Mouse (Mus musculus): ENCODE results near the gene Pawr.

The Pawr gene

DNA sequence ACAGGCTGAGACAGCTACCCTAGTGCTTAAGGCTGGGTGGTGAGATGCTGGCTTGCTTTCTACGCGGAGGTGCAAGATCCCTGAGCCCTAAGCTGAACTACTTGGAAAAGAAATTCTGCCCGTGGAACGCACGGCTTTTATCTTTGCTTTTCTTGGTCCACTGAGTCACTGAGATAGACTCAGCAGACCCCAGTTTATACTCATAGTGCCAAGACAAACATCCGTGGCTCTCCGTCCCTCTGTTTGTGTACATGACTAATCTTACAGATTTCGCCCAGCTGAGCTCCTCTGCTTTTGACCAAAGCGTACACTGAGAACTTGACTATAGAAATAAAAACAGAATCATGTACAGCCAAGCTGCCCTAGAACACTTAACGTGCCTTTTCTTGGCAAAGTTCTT, 113.7 kb downstream of the Pawr start:
- no peak for DNase-seq

DNA sequence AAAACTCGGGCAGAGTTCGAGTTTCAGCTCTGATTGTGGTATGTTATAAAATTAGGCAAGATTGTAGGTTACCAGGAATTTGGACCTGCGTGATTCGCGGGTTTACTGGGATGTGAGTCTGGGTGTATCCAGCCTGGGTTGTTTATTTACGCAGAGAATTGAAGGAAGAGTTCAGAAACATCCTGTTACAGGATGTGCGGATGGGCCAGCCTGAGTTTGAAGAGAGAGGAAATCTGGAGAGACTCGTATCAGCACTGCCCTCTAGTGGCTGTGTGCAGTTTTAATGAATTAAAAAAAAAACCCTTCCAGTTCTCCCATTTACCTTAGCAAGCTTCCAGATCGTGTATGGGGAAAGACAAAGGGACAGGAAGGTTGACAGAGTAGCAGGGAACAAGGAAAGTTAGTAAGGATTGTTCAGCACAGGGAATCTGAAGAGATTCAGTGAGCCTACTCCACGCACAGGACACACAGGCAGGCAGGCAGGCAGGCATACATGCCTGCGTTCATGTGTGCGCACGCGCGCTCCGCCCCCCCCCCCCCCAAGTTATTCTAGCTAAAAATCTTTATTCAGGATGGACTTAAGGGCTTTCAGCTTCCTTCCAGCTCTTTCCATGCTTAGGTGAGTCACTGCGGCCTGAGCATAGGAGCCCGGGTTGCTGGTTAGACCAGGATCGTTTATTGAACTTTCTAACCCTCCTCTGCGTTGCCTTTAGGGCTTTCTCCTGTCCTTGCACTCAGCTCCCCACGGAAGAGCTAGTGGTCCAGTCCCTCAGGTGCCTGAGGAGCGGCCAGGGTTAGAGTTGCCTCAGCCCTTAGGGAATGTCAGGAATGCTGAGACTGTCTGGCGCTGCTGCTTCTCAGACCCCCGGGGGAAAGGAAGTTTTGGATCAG, 114.4 kb downstream of the Pawr start:
- DNase-seq = peak; percentile 66

DNA sequence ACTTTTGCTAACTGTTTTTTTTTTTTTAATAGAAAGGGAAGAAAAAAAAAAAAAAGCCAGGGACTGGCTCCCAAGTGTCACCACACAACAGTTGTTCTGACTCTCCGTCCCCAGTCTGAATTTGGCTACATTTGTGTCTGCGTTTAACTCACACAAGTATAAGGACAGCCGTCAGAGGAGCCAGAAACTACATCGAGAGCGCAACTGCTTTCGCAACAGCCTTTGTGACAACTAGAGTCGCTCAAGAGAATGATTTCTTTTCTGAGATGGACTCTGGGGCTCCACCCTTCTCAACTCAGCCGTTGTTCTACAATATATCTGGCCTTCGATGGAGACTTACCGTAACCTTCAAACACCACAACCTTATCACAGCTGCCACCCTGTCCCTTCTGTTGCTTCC, 115.3 kb downstream of the Pawr start:
- DNase-seq = no peak

DNA sequence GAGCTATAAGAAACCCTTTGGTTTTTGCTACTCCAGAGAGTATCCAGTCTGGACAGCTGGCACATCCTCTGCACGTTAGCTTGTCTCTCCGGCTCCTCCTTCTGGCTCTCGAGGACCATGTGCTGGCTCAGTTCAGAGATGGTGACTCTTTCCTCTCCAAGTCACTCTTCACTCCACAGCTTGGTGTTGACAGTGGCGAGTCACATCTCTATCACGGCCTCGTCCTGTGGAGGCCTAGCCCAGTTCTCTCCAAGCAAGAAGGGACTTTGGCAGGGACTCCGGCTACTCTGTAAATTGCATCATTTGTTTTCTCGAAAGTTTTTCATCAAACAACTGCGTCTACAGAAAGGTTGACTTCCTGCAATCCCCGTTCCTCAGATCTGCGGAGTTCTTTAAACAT, 116.5 kb downstream of the Pawr start:
- DNase-seq = no peak

DNA sequence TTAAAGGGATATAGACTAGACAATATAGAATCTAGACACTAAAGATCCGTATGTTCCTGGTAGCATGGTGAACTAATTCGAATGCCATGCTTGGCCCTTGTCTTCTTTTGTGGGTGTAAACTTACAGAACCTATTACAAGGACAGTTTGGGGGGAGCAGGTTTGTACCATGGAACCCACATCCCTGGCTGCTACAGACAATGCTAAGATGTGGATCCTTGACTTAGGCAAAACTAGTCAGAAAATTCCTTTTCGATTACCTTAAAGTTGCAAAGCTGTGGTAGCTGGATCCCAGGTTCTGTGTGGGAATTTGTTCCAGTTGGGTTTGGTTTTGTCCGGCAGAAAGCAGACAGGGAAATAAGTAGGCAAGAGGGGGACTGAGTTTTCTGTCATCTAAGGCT, 118.5 kb downstream of the Pawr start:
- no peak for DNase-seq

DNA sequence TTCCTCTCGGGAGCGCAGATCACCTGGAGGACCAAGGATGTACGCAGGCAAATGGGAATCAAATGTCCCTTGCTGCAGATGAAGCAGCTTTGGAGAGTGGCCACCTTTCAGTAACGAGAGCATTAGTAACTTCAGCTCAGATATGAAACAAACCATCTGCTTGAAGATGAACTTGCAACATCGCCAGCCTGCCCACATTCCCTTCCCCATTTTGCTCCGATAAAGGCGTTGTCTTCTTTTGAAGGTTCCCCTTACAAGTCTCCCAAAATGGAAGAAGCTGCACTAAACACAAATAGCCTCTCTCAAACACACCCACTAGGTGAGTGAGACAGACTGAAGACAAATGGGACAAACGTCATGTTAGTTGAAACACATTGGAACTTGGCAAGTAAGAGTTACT, 119.6 kb downstream of the Pawr start:
- no peak for DNase-seq

DNA sequence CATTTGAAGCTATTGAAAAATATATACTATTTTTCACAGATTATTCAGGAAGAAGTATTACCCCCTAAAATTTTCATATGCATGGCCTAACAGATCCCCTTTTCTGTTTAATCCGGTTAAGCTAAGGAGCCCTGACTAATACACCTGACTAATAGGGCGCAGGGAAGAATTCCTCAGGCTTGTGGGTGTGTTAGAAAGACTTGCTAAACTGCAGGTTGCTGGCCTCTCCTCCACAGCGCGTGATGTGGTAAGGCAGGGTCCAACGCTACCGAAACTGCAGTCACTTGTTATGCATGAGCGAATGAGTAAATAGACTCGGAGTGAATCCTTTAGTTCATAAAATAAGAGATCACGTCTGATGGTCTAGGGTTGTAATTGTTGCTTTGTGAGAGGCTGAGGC, 120.5 kb downstream of the Pawr start:
- DNase-seq = no peak

DNA sequence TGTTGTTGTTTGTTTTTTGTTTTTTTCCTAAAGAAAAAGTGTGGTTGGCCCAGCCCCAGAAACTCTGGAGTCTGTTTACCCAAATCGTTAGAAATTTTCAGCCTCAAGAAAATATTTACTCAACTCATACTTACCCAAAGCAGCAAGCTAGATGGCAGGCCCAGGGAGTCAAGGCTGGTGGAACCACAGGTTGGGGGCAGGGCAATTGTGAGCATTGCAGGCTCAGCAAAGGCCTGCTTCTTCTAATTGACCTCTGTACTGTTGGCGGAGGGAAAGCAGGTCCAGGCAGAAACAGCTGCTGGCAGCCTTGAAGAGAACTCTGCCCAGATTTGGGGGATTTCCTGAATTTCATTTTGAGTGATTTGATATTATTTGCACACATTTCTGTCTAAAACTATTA, 121.6 kb downstream of the Pawr start:
- no peak for DNase-seq

DNA sequence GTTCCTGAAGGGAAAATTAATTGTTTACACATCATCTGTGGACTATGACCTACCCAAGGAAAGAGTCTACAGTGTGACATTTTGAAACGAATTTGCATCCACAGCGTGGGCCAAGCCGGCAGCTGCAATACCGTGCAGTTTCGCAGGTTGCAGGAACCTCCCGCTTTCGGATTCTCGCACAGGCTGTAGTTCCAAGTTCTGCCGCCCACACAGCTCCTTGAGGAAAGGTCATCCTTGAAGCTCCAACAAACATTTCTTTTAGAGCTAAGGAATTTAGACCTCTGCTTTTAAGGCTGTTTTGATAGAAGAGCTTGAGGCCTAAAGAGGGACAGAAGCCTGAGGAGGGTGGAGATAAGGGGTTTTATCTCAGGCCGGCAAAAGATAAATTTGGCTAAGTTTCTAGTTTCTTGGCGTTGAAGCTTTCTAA, 122.8 kb downstream of the Pawr start:
- no peak for DNase-seq

DNA sequence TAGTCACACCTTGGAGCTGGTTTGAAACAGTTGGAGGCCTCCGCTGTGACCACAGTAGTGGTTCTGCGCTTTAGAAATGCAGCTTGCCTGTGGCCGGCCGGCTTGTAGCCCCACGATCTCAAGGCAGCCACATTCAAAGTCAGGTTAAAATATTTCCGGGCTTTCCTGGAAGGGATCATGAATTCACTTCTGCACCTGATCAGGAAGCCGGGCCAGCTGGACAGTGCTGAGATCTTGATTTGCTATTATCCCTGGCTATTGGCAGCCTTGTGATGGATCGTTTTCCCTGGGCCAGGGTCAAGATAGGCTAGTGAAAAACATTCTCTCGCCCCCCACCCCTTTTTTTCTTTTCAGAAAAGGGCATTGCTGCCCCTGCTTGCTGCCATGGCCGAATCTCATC, 123.3 kb downstream of the Pawr start:
- no peak for DNase-seq

DNA sequence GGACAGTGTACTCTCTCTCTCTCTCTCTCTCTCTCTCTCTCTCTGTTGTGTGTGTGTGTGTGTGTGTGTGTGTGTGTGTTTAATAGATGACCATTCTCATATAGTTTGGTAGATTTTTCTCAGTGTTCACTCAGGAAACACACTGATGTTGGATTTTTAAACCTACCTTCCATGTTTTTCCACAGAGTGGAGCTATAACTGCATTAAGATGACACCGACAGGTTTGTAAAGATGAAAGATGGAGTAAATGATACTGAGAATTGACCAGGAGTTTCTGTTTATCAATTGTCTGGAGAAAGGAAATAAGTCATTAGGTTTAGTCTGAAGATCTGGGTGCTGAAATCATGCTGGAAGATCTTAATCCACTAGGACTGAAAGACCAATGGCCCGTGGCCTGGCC, 124.0 kb downstream of the Pawr start:
- DNase-seq = peak; percentile 50

DNA sequence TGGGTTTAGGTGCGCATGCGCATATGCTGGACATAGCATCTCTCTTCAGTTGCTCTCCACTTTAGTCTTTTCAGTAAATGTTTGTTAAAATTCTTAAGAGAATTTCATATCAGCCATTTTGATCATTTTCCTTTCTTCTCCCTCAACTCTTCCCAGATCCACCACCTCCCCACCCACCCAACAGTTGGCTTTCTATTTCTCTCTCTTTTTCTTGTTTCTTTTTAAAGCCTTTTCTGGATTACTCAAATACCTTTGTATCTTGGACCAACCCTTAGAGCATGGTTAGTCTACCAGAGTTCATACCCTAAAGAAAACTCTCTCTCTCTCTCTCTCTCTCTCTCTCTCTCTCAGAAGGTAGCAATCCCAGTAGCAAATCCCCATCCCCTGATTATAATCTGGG, 125.1 kb downstream of the Pawr start:
- no peak for DNase-seq

DNA sequence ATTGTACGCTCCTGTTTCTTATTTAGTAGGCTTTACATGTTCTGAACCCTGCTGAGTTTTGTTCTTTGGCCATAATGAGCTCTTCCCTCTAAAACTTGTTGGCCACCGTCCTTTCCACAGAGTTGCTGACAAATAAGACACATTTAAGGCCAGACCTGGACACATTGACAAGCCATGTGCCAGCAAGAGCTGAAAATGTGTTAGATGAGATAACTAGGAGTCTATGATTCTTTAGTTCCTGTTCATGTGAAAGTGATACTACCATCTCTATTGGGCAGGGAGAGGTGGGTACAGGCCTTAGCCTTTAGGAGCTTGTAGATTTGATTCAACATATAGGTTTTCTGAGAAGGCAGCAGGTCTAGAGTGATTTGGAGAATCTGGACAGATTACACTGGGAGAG, 129.9 kb downstream of the Pawr start:
- no peak for DNase-seq
